Mouse (Mus musculus) hematopoietic stem cell, adult 5-6 weeks (primary cell): ENCODE results near the gene Prss27. TPM values are rescaled to one million over a fixed set of nuclear protein-coding genes. Genes with fewer than 3 reads are reported as not detected.

Experiments
- ATAC-seq, 2 experiments: fragments of 125-278 bp in 1 of 2; replicated peaks in 1 of 2; 2 replicates each; pipeline ENCODE4 v1.8.0; 2016 to 2017; ENCODE audit warnings: inconsistent platforms in 2 of 2, mild to moderate bottlenecking in 2 of 2, moderate number of reproducible peaks in 2 of 2, low read depth in 1 of 2, moderate TSS enrichment in 1 of 2; ENCODE audit not compliant: low FRiP score in 2 of 2, poor library complexity in 2 of 2, severe bottlenecking in 2 of 2, insufficient read depth in 1 of 2, low TSS enrichment in 1 of 2
- total RNA-seq: library from RNA; stranded (forward); fragments of 172-1452, 232-1000 nt; gene quantifications from 2 replicates; pipeline ENCODE4 v1.2.3, GENCODE M21; 2017

Prss27 gene
- total RNA-seq, 1 experiment from 2014 or later: not detected

DNA sequence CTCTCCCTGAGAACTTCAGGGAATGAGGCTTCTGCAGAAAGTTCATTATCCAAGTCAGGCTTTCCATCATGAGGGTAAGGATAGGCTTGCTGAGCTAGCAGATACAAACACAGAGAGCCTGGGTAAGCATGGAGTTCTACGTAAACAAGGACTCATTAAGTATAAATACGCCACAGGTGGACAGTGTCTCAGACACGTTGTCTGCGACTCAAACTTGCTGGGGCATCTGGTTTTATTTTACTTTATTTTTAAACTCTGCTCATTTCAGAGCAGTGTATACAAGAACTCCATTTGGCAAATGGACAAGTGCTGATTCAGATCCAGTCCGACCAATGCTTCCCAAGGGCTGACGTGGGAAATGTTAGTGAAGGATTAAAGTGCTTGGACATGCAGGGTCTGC is 17.2 kb upstream of the Prss27 start:
- ATAC-seq: no peak

DNA sequence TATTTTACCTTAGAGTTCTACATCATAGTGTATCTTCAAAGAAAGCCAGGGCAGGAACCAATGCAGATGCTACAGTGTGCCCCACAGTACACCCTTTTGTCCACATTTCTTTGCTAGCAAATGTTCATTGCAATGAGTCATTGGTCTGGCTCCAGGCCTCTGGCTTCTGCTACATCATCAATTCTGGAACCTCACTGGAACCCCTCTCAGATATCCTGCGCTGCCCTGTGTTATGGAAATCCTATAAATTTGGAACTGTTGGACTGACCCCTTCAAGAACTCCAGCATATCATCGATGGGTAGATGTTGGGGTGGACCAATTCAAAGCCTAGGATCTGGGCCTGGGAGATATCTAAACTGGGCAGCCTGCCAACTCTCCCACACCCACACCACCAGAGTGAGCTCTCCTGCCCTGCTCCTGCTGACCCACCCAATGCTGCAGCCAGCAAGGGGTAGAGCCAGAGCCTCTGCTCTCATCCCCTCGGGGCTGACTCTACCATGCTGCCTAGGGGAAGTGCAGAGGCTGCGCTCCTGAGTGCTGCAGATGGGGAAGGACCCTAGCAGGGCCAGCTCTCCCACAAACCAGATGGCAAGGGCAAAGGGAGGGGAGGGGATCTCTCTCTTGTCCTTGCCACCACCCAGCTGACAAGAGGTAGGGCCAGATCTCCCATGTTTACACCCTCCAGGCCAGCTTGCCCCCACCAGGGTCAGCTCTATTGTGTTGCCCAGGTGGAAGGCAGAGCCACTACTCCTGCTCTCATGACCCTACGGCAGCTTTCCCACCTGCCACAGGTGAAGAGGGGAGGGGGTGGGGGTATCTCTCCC is 16.4 kb upstream of the Prss27 start:
- ATAC-seq: peak; percentile 32 to 42; a peak in 1 of 4 replicates

DNA sequence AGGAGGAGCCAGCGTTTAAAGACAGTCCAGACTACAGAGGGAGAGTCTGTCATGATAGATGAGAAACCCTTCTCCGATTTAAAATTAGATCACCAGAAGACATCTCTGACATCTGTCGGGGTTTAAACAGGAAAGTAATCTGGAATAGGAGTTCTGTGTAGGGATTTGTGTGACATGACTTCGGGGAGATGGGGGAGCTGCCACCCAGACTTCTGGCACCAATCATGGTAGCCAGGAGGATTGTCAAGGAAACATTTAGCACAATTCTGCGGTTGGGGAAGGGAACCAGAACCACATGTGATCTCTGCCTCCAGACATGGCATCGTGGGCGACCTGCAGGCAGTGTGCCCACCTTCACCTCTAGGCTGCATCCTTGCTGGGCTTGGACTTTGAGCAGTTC is 8.5 kb upstream of the Prss27 start:
- no peak for ATAC-seq

DNA sequence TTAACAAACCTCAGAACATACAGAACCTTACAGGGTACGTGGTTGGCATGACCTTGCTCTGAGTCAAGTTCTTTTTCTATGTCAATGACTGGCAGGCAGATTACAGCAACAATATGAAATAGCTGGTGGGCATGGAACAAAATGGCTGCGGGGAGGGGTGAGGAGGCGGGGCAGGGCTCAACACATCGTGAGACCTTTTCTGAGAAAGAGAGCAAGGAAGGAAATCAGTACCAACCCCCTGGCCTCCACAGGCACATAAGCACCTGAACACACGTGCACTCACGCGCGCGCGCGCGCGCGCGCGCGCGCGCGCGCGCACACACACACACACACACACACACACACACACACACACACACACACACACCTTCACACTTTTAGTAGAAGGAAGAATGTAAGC is 7.4 kb upstream of the Prss27 start:
- no peak for ATAC-seq

DNA sequence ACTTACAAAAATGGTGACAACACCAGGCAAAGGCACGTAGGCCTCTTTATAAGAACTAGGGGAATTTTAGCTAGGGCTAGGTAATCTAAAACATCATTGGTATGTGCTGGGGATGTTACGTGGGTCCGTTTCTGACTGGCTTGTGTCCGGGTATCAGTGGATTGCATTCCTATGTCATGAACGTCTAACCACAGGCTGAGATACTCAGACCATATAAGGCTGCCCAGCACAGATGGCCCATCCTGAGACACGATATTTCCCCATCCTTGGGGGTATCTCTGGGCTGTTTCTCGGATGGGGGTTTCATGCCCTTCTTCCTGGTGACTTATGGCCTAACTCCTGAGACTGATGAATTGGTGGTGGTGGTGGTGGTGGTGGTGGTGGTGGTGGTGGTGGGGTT is 2.9 kb upstream of the Prss27 start:
- ATAC-seq: no peak

DNA sequence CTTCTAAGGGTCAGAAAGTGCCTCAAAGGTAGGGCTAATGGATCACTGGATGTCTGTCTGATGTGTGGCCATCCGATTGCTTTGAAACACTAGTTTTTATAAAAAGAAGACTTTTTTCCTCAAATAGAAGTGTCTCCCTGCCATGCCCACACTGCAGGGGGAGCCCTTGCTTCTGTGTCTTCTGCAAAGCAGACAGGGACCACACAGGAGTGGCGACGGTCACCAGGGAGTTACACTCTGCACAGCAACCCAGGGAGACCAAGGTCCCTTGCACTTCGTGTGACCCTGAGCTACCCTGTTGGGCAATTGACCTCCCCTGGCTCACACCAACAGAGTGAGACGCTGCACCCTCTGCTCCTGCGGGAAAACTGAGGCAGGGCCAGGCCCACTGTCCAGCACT is 990 bp upstream of the Prss27 start:
- ATAC-seq: no peak

DNA sequence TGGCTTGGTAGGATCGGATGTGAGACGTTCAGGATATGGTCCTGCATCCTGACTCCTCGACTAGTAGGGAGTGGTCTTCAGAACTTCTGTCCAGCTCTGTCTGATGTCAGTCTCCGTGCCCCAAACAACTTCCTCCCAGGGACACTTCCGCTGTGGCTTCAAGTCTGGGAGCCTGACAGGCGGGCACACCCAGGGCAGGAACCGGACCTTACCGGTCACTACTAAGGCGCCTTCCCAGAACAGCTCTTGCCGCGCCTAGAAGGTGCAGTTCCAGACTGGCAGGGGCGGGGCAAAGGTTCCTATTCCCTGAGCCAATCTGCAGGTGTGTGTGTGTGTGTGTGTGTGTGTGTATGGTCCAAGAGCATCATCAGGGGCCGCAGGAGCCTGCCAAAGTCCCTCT is 584 bp upstream of the Prss27 start:
- 0 out of 4 replicates have a peak, but pooled peaks of 1 of the 2 experiments have one; percentile 25 for ATAC-seq

DNA sequence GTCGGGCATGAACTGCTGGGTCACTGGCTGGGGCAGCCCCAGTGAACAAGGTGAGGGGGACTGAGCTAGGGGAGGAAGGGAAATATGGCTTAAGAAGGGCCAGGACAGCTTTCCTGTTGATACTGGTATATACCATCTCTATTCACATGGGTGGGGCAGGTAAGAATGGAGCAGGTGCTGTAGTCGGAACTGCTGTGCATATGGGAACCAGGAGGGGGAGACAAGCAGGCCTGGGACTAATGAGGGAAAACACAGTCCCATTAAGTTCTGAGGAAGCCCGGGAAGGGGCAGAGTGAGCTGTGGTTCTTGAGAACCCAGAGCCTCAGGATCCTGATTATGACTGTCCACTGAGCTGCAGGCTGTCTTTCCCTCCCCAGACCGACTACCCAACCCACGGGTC is 6.5 kb downstream of the Prss27 start:
- no peak for ATAC-seq

DNA sequence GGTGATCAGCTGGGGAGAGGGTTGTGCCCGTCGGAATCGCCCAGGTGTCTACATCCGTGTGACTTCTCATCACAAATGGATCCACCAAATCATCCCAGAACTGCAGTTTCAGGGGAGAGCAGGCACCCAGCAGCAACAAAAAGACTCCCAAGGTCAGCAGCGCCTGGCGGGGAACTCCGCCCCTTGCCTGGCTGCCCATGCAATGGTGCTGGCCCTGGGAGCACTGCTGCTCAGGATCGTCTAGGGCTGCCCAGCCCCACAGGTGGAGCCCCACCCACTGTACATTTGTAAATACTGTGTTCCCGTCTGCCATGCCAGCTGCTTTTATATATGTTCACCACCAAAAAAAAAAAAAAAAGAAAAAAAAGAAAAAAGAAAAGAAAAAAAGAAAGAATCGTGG is 7.7 kb downstream of the Prss27 start:
- ATAC-seq: no peak

DNA sequence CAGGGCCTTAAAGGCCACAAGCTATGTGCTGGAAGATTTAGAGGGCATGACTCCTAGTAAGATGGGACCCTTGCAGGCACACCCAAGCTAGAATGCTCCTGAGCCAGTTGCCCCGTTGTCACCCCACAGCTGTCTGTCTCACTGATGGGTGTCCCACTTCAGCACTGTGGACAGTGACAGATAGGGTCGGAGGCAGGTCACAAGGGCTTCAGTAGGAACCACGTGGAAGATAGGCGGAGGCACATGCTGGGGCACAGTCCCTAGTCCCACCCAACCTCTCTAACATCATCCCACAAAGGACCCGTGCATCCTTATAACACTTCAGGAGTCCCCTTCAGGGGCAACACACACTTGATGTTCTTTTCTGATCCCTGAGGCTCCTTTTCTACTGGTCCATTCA is 8.1 kb downstream of the Prss27 start:
- no peak for ATAC-seq

DNA sequence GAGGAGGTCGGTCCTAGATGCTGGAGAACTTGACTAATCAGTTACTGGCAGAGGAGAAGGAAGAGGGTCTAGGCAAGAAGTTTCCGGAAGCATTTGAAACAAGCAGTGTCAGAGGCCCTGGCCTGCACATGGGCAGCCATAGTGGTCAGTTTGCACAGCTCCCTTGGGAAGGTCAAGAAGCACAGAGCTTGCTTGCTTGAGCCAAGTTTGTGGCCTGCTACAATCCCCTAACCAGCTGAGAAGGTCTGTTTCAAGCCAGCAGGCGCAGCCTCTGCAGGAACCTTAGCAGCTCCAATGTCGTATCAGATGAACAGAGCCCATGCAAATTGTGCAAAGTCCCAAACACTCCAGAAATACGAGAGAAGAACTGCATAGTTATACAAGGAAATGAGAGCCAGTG is 10.1 kb downstream of the Prss27 start:
- ATAC-seq: no peak

DNA sequence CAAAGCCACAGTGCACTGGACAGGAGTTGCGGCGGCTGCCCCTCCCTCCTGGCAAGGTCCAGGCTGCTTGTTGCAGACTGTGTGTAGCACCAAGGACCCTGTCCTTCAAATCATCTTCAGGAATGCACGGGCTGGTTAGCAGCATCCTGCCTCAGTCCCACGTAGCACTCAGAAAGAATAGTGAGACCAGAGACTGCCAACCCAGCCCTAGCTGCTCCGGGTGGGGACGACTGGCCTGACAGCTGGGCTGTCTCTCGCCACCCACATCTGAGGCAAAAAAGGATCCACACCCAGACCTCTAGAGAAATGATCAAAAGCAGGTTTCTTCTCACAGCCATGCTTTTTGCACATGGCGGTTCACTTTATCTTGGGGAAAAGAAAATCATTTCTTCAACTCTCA is 11.1 kb downstream of the Prss27 start:
- no peak for ATAC-seq

DNA sequence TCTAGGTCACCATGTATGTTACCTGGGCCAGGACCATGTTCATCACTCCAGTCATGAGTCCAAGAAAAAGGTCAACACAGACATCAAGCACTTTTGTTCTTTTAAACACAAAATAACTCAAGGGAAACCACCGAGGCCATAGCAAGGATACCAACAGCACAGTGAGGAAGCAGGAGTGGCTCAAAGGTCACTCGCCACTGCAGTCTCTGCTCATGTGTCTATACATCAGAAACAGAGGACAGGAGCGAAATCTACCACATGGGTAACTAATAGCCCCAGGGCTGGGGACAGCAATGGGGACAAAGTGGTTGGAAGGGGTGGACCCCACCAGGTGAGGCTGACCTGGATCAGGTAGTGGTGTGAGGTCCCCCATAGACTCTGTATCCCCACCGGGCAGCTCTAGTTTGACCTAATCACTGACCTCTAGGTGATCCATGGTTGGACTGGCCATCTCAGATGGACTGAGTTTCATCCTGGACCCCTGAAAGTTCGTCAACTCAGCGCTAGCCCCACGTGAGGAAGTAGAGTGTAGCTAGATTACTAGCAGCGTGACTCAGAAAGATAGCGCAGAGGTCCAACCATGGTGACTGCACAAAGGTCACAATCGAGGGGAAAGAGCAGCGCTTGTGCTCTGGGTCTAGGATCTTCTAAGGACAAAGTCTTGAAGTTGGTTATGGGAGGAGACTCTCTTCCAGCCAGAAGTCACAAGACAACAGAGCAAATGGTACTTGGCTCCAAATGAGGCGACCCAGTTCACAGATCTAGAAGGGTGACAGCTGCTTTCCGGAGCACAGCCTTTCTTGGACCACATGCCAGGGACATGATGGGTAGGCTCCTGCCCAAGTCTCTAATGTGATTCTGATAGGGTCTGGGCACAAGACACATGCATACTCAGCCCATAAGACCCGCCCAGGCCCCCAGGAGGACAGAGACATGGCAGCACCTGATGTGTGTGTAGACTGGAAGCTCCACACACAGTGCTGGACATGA is 19.0 kb downstream of the Prss27 start:
- no peak for ATAC-seq

DNA sequence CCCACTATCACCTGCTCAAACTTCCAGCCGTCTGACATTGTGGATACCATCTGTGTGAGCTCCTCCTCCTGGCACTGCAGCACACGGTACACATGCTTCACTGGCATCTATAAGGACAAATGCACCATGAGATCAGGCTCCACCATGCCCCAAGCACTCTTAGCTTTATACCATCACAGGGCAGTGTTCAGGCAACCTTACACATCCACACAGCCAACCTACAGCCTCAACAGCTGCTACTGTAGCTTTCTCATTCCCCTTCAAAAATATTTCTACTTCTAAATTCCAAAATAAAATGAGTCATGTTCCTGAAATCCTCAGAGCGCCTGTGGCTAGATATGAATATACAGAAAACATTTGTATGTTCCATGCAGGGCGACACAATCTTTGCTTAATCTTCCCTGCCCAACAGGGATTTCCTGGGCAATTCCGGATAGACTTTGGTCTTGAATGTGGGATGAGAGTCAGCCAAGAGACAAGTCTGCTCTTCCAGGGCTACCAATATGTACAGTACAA is 19.8 kb downstream of the Prss27 start:
- no peak for ATAC-seq

DNA sequence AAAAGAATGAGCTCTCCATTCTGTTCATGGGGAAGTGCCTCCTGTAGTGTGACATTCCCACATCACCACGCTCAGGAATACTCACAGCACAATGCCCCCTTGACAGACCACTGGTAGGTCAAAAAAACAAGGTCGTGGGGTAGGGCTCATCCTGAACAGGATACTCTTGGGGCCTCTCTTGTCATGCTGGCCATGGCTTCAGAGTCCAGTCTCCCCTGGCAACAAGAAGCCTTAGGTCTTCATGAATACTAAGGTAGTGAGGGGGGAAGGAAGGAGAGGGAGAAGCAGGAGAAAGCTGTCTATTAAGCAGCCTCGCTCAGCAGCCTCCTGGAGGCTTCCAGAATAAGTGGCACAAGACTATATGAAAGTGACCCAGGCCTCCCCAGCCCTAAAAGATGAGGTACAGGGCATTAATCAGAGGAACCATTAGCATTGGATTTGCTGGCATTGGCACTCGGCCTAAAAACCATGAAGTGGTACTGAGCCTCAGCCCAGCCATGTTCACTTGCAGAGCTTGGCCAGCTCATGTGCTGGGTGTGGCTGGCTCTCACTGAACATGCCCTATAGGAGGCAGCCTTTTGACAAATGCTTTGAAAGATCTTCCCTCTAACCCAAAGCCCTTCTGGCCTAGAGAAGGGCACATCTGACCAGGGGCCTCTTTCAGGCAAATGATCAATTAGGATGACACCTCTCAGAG is 24.7 kb downstream of the Prss27 start:
- ATAC-seq: no peak

DNA sequence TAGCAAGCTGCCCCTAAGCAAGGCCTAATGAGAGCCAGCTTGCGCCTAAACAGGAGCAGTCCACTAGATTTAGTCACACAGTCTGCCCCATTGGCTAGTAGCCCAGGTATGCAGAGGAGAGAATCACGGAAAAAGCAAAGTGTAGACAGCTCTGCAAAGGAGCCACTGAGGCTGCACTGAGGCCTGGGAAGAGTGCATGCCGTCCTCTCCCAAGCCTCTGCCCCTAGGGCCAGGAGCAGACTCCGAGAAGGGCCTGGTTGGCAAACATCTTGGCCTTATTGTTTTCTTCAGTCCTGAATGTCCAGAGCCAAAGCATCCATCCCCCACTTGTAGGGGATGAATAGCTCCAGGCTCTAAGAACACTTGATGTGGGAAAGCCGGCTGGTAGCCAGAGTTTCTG is 30.3 kb downstream of the Prss27 start:
- ATAC-seq: no peak

DNA sequence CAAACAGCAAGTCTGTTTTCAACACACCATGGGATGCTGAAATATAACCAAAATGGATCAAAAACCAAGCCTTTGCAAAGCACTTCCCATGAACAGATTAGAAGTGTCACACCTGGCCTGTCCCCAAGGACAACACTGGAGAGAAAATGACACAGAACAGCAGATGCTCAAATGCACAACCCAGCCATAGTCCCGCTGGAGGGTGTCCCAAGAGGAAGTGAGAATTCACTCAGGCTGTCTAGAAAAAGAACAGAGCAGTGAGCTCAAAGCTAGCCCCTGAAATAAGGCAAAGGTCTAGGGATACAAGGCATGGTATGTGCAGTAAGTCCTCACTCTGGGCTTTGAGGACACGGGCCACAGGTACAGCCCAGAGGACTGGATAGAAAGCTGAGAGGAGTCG is 31.6 kb downstream of the Prss27 start:
- ATAC-seq: no peak
